Mouse (Mus musculus): ENCODE data around the gene Tnrc6c. TPM values are rescaled to one million over a fixed set of nuclear protein-coding genes. Genes with fewer than 3 reads are reported as not detected.

Tnrc6c gene
- polyA plus RNA-seq, 1 experiment: 43.8 TPM

- Histone ChIP-seq H3K27ac (ENCODE audit: insufficient read depth, low read length) (no peak overlapping the region), H3K4me3 (replicated peaks; ENCODE audit: insufficient read depth, low read depth, low read length) (no peak overlapping the region)
- TF ChIP-seq CTCF (IDR thresholded peaks at IDR 0.05; ENCODE audit: borderline replicate concordance, insufficient read depth, low read depth, low read length) (no peak), POLR2A (IDR thresholded peaks at IDR 0.05; ENCODE audit: borderline replicate concordance, insufficient read depth, low read length) (no peak)
Observed at GRCm38 (mm10) chr11:117627060-117627562, 27.0 kb upstream of the Tnrc6c start.

GRCm38 (mm10) chr11:117627746-117628311 is 26.3 kb upstream of the Tnrc6c start:
- peaks cover 24% of the 10 kb centered on the region for H3K4me1 ChIP-seq (ENCODE audit: control insufficient read depth, insufficient read depth, low read length)
- H3K27ac ChIP-seq (ENCODE audit: insufficient read depth, low read length): peak overlapping the region; percentile 46
- H3K27me3 ChIP-seq (ENCODE audit: control insufficient read depth, insufficient read depth, low read length): no peaks in the 10 kb centered on the region
- H3K4me3 ChIP-seq (replicated peaks; ENCODE audit: insufficient read depth, low read depth, low read length): peak overlapping the region; percentile 1
- TF ChIP-seq POLR2A (IDR thresholded peaks at IDR 0.05; ENCODE audit: borderline replicate concordance, insufficient read depth, low read length): no peak
- TF ChIP-seq CTCF (IDR thresholded peaks at IDR 0.05; ENCODE audit: borderline replicate concordance, insufficient read depth, low read depth, low read length): no peak
- WGBS: 25% methylated on average over 9 of the region's 9 CpGs
- DNase-seq: no peak

More at GRCm38 (mm10) chr11:117627060-117627562, 27.0 kb upstream of the Tnrc6c start:
- Histone ChIP-seq H3K4me1 (ENCODE audit: control insufficient read depth, insufficient read depth, low read length) (peaks cover 24% of the 10 kb centered on the region), H3K27me3 (ENCODE audit: control insufficient read depth, insufficient read depth, low read length) (no peaks in the 10 kb centered on the region)
- WGBS: 14% methylated on average over 5 of the region's 5 CpGs
- DNase-seq: peak; percentile 76 to 77

- Histone ChIP-seq H3K4me1 (ENCODE audit: control insufficient read depth, insufficient read depth, low read length) (peaks cover 24% of the 10 kb centered on the region), H3K4me3 (replicated peaks; ENCODE audit: insufficient read depth, low read depth, low read length) (peak overlapping the region; percentile 1), H3K27ac (ENCODE audit: insufficient read depth, low read length) (peak overlapping the region; percentile 46), H3K27me3 (ENCODE audit: control insufficient read depth, insufficient read depth, low read length) (no peaks in the 10 kb centered on the region)
- 3% methylated on average over 9 of the region's 9 CpGs for WGBS
- DNase-seq: peak; percentile 90 to 92
- no peak for TF ChIP-seq POLR2A (IDR thresholded peaks at IDR 0.05; ENCODE audit: borderline replicate concordance, insufficient read depth, low read length)
- TF ChIP-seq CTCF (IDR thresholded peaks at IDR 0.05; ENCODE audit: borderline replicate concordance, insufficient read depth, low read depth, low read length): no peak
Observed at GRCm38 (mm10) chr11:117628312-117628779, 25.7 kb upstream of the Tnrc6c start.

- TF ChIP-seq CTCF (IDR thresholded peaks at IDR 0.05; ENCODE audit: borderline replicate concordance, insufficient read depth, low read depth, low read length) (no peak), POLR2A (IDR thresholded peaks at IDR 0.05; ENCODE audit: borderline replicate concordance, insufficient read depth, low read length) (no peak)
- Histone ChIP-seq H3K27ac (ENCODE audit: insufficient read depth, low read length) (no peak overlapping the region), H3K27me3 (ENCODE audit: control insufficient read depth, insufficient read depth, low read length) (no peaks in the 10 kb centered on the region), H3K4me3 (replicated peaks; ENCODE audit: insufficient read depth, low read depth, low read length) (no peak overlapping the region), H3K4me1 (ENCODE audit: control insufficient read depth, insufficient read depth, low read length) (peaks cover 24% of the 10 kb centered on the region)
- WGBS: 90% methylated on average over 2 of the region's 2 CpGs
- DNase-seq: no peak
Observed at GRCm38 (mm10) chr11:117629865-117630264, 24.2 kb upstream of the Tnrc6c start.

- WGBS: 97% methylated on average over 10 of the region's 11 CpGs
- no peak for DNase-seq
- Histone ChIP-seq H3K4me3 (replicated peaks; ENCODE audit: insufficient read depth, low read depth, low read length) (no peak overlapping the region), H3K4me1 (ENCODE audit: control insufficient read depth, insufficient read depth, low read length) (peaks cover 24% of the 10 kb centered on the region), H3K27me3 (ENCODE audit: control insufficient read depth, insufficient read depth, low read length) (no peaks in the 10 kb centered on the region), H3K27ac (ENCODE audit: insufficient read depth, low read length) (no peak overlapping the region)
- TF ChIP-seq CTCF (IDR thresholded peaks at IDR 0.05; ENCODE audit: borderline replicate concordance, insufficient read depth, low read depth, low read length) (no peak), POLR2A (IDR thresholded peaks at IDR 0.05; ENCODE audit: borderline replicate concordance, insufficient read depth, low read length) (no peak)
Observed at GRCm38 (mm10) chr11:117630868-117631565, 23.1 kb upstream of the Tnrc6c start.

GRCm38 (mm10) chr11:117633310-117633709 is 20.8 kb upstream of the Tnrc6c start:
- no peak for DNase-seq
- 94% methylated on average over 3 of the region's 3 CpGs for WGBS
- Histone ChIP-seq H3K27me3 (ENCODE audit: control insufficient read depth, insufficient read depth, low read length) (no peaks in the 10 kb centered on the region), H3K4me1 (ENCODE audit: control insufficient read depth, insufficient read depth, low read length) (peaks cover 9% of the 10 kb centered on the region), H3K4me3 (replicated peaks; ENCODE audit: insufficient read depth, low read depth, low read length) (no peak overlapping the region), H3K27ac (ENCODE audit: insufficient read depth, low read length) (no peak overlapping the region)
- no peak for TF ChIP-seq POLR2A (IDR thresholded peaks at IDR 0.05; ENCODE audit: borderline replicate concordance, insufficient read depth, low read length)

- 66% methylated on average over 7 of the region's 7 CpGs for WGBS
- Histone ChIP-seq H3K4me1 (ENCODE audit: control insufficient read depth, insufficient read depth, low read length) (no peaks in the 10 kb centered on the region), H3K4me3 (replicated peaks; ENCODE audit: insufficient read depth, low read depth, low read length) (no peak overlapping the region), H3K27ac (ENCODE audit: insufficient read depth, low read length) (no peak overlapping the region), H3K27me3 (ENCODE audit: control insufficient read depth, insufficient read depth, low read length) (no peaks in the 10 kb centered on the region)
- TF ChIP-seq POLR2A (IDR thresholded peaks at IDR 0.05; ENCODE audit: borderline replicate concordance, insufficient read depth, low read length) (no peak), CTCF (IDR thresholded peaks at IDR 0.05; ENCODE audit: borderline replicate concordance, insufficient read depth, low read depth, low read length) (no peak)
- no peak for DNase-seq
Observed at GRCm38 (mm10) chr11:117638386-117638785, 15.7 kb upstream of the Tnrc6c start.

- DNase-seq: no peak
- TF ChIP-seq CTCF (IDR thresholded peaks at IDR 0.05; ENCODE audit: borderline replicate concordance, insufficient read depth, low read depth, low read length) (no peak), POLR2A (IDR thresholded peaks at IDR 0.05; ENCODE audit: borderline replicate concordance, insufficient read depth, low read length) (no peak)
- Histone ChIP-seq H3K4me1 (ENCODE audit: control insufficient read depth, insufficient read depth, low read length) (no peaks in the 10 kb centered on the region), H3K27me3 (ENCODE audit: control insufficient read depth, insufficient read depth, low read length) (no peaks in the 10 kb centered on the region), H3K27ac (ENCODE audit: insufficient read depth, low read length) (no peak overlapping the region), H3K4me3 (replicated peaks; ENCODE audit: insufficient read depth, low read depth, low read length) (no peak overlapping the region)
- 76% methylated on average over 11 of the region's 11 CpGs for WGBS
Observed at GRCm38 (mm10) chr11:117638809-117639208, 15.3 kb upstream of the Tnrc6c start.
